Mouse (Mus musculus) thymus, postnatal 4 days (tissue): ENCODE data around the gene Spaca4.

Source experiments
- DNase-seq: peaks from one replicate; pipeline ENCODE4 v3.0.0; 2021

Gene Spaca4

GRCm38 (mm10) chr7:45726419-45726818 is 806 bp upstream of the Spaca4 start:
- no peak for DNase-seq

- no peak for DNase-seq
Measured at GRCm38 (mm10) chr7:45725151-45725550, 462 bp downstream of the Spaca4 start.

GRCm38 (mm10) chr7:45723781-45724180 is 1.8 kb downstream of the Spaca4 start:
- DNase-seq = no peak

- no peak for DNase-seq
Measured at GRCm38 (mm10) chr7:45723301-45723700, 2.3 kb downstream of the Spaca4 start.

- DNase-seq = peak; percentile 28
Measured at GRCm38 (mm10) chr7:45722348-45722713, 3.3 kb downstream of the Spaca4 start.

GRCm38 (mm10) chr7:45721642-45722347 is 3.8 kb downstream of the Spaca4 start:
- peak; percentile 12 for DNase-seq

- no peak for DNase-seq
Measured at GRCm38 (mm10) chr7:45721234-45721571, 4.4 kb downstream of the Spaca4 start.

- peak; percentile 36 for DNase-seq
Measured at GRCm38 (mm10) chr7:45720413-45721233, 5.0 kb downstream of the Spaca4 start, which contains the start of gene Fam83e. TSS of gene Fam83e (plus strand) at chr7:45721212.

GRCm38 (mm10) chr7:45719738-45720412 is 5.7 kb downstream of the Spaca4 start:
- peak; percentile 7 for DNase-seq

- peak; percentile 18 for DNase-seq
Measured at GRCm38 (mm10) chr7:45719180-45719579, 6.4 kb downstream of the Spaca4 start.

GRCm38 (mm10) chr7:45718331-45718730 is 7.3 kb downstream of the Spaca4 start:
- no peak for DNase-seq

GRCm38 (mm10) chr7:45717918-45718297 is 7.7 kb downstream of the Spaca4 start, which contains the start of gene Sphk2:
TSS of gene Sphk2 (minus strand) at chr7:45718002.
- DNase-seq = peak; percentile 99

GRCm38 (mm10) chr7:45716952-45717917 is 8.4 kb downstream of the Spaca4 start:
- peak; percentile 14 for DNase-seq

- peak; percentile 13 for DNase-seq
Measured at GRCm38 (mm10) chr7:45716460-45716857, 9.2 kb downstream of the Spaca4 start.

- DNase-seq = peak; percentile 28
Measured at GRCm38 (mm10) chr7:45715741-45716459, 9.7 kb downstream of the Spaca4 start.

GRCm38 (mm10) chr7:45715090-45715708 is 10.4 kb downstream of the Spaca4 start, which contains the start of gene Rpl18:
TSS of gene Rpl18 (plus strand) at chr7:45715457.
- DNase-seq = peak; percentile 97

GRCm38 (mm10) chr7:45714630-45715089 is 11.0 kb downstream of the Spaca4 start:
- no peak for DNase-seq

- peak; percentile 13 for DNase-seq
Measured at GRCm38 (mm10) chr7:45713881-45714520, 11.6 kb downstream of the Spaca4 start.

- DNase-seq = peak; percentile 22
Measured at GRCm38 (mm10) chr7:45713396-45713795, 12.2 kb downstream of the Spaca4 start.

GRCm38 (mm10) chr7:45712022-45712757 is 13.4 kb downstream of the Spaca4 start:
- DNase-seq = peak; percentile 29
